Mouse (Mus musculus): ENCODE data around the gene Gm3005.
"Not testable (repeated sequence)": the region's sequence is repeated elsewhere in the genome, so short reads cannot be mapped to it uniquely, and the experiment has no call there.

Gm3005 gene

DNA sequence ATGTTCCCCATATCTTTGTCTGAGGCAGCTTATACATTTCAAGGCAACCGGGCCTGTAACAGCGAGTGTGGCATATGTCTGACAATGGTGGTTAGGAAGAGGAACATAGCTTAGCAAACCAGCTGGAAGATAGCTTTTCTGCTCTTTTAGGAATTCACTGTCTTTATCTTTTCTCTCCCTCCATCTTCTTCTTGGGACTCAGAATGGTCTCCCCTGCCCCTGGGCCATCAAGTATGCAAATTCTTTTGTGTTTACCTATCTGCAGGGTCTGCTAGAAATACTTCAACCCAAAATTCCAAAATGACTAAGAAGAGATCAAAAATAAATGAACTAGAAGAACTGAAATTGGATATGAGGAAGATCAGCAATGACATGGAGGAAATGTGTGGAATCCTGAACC lies at the start of gene Gm3005:
Gm3005 (plus strand) TSS at position 301 of the 400 bp plus-strand sequence.
- DNase-seq: not testable (repeated sequence)

DNA sequence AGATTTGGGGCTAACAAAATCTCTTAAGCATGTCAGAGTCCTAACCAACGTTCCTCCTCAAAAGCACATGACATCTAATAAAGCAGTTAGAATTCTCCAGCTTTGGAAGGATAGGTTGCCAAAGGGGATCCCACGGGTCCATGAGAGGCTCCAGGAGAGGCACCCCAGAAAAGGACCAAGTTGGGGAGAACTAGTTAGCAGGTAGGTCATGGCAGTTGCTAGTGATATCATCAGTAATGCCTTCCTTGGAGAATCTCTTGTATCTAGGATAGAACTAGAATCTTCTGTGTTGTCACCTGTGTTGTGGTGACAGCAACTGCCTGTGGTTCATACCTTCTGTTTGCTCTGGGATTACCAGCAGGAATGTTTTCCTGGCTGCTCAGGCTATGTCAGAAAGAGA lies 33.1 kb upstream of the Gm3005 start, which contains the start of gene Gm10413:
Gm10413 (plus strand) TSS at position 301 of the 400 bp plus-strand sequence.
- DNase-seq: not testable (repeated sequence)

DNA sequence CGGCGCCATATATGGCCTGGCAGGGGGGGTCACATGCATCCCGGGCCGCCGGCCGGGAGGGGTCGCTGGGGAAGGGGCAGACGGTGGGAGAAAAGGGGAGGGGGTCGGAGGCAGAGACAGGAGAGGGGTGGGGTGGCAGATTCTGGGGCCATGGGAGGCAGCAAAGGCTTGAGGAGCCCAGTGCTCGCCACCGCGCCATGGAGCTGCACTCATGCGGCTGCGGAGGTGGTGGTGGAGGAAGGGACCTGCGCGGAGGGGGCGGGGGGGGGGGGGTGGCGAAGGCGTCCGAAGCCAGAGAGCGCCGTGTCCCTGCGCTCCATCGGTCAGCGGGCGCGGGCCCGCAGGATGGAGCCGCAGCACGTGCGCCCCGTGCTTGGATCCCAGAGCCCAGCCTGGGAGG lies 15.6 kb upstream of the Gm3005 start, which contains the start of gene Gm10409:
Gm10409 (plus strand) TSS at position 301 of the 400 bp plus-strand sequence.
- DNase-seq: not testable (repeated sequence)

DNA sequence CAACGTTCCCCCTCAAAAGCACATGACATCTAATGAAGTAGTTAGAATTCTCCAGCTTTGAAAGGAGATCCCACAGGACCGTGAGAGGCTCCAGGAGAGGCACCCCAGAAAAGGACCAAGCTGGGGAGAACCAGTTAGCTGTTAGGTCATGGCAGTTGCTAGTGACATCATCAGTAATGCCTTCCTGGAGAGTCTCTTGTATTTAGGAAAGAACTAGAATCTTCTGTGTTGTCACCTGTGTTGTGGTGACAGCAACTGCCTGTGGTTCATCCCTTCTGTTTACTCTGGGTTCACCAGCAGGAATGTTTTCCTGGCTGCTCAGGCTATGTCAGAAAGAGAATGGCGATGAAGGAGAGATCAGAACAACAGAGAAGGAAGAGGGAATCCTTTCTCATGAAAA lies 21.2 kb downstream of the Gm3005 start, which contains the start of gene Gm10408:
Gm10408 (plus strand) TSS at position 301 of the 400 bp plus-strand sequence.
- DNase-seq: not testable (repeated sequence)

DNA sequence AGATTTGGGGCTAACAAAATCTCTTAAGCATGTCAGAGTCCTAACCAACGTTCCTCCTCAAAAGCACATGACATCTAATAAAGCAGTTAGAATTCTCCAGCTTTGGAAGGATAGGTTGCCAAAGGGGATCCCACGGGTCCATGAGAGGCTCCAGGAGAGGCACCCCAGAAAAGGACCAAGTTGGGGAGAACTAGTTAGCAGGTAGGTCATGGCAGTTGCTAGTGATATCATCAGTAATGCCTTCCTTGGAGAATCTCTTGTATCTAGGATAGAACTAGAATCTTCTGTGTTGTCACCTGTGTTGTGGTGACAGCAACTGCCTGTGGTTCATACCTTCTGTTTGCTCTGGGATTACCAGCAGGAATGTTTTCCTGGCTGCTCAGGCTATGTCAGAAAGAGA lies 206.3 kb downstream of the Gm3005 start, which contains the start of gene Gm3012:
Gm3012 (plus strand) TSS at position 301 of the 400 bp plus-strand sequence.
- DNase-seq: not testable (repeated sequence)

Data from right cerebral cortex, postnatal 25 days (tissue).